Mouse (Mus musculus): ENCODE data around the gene Izumo1. TPM values are rescaled to one million over a fixed set of nuclear protein-coding genes. Genes with fewer than 3 reads are reported as not detected.

Izumo1 gene
- polyA plus RNA-seq, 1 experiment from 2014 or later: 0.10 TPM

DNA sequence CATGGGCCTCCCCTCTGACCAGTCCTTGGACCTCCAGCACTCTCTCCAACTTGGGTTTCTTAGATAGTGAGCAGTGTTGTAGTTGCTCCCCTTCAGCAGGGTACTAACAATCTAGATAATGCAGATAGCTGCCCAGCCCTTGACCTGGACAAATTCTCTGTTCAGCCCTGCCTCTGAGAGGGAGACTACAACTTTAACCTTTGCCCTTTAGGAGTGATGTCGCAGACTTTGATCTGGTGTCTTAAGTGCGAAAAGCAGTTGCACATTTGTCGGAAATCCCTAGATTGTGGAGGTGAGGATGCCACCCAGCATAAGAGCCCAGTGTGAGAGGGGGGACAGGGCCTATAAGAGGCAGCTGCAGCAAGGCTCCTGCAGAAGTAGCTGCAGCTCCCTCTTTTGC is 3.1 kb downstream of the Izumo1 start:
- no peaks in the 10 kb centered on the region for H3K36me3 ChIP-seq (ENCODE audit: poor library complexity, severe bottlenecking)
- H3K4me2 ChIP-seq: no peak overlapping the region
- H3K4me3 ChIP-seq: no peak overlapping the region
- H3K9ac ChIP-seq: no peak overlapping the region
- H3K9me3 ChIP-seq (replicated peaks): no peaks in the 10 kb centered on the region
- no peak for ATAC-seq
- no peak overlapping the region for H3K27ac ChIP-seq
- H3K27me3 ChIP-seq: peaks cover 22% of the 10 kb centered on the region
- 87% methylated on average over 3 of the region's 3 CpGs for WGBS
- H3K4me1 ChIP-seq: peaks cover 7% of the 10 kb centered on the region; the same call in 1 of the 2 replicates

DNA sequence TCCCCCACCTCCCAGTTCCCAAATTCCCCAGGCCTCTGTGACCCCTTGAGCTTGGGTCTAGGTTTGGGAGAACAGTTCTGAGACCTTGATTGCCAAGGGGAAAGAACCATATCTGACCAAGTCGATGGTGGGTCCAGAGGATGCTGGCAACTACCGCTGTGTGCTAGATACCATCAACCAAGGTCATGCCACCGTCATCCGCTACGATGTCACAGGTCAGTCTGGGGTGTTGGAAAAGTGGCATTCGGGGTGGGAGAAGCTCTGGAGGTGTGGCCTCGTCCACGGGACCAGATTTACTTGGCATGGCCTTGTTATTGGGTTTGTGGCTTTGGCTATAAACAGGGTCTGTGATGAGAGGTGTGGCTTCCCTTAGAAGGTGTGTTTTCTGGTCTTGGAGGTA is 3.9 kb downstream of the Izumo1 start:
- Histone ChIP-seq H3K27ac (no peak overlapping the region), H3K9ac (no peak overlapping the region), H3K9me3 (replicated peaks) (no peaks in the 10 kb centered on the region), H3K36me3 (ENCODE audit: poor library complexity, severe bottlenecking) (no peaks in the 10 kb centered on the region), H3K4me3 (no peak overlapping the region), H3K4me2 (no peak overlapping the region), H3K4me1 (peaks cover 7% of the 10 kb centered on the region; the same call in 1 of the 2 replicates), H3K27me3 (peaks cover 19% of the 10 kb centered on the region)
- no peak for ATAC-seq
- 88% methylated on average over 8 of the region's 8 CpGs for WGBS

DNA sequence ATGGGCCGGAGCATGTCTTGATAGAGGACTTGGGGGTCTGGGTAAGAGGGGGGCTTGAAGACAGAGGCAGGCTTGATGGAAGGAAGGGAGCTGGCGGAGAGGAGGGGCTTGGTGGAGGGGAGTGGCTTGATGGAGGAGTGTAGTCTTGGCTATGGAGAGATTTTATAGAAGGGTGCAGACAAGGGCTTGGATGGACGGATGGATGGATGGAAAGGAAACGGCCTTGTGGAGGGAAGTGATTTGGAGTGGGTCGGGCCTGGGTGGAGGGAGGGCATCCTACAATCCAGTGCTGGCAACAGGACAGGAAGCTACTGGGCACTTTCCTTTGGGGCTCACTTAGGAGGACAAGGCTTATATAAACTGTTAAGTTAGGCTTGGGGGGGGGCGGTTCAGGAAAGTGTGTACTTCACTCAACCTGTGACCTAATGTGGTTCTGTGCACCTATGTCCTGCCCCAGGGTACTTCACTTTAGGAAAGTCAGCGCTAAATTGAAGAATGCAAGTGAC is 5.0 kb downstream of the Izumo1 start:
- Histone ChIP-seq H3K4me1 (peaks cover 7% of the 10 kb centered on the region; the same call in 1 of the 2 replicates), H3K27ac (no peak overlapping the region), H3K4me2 (no peak overlapping the region), H3K36me3 (ENCODE audit: poor library complexity, severe bottlenecking) (no peaks in the 10 kb centered on the region), H3K9ac (no peak overlapping the region), H3K9me3 (replicated peaks) (no peaks in the 10 kb centered on the region), H3K4me3 (no peak overlapping the region), H3K27me3 (peaks cover 23% of the 10 kb centered on the region)
- ATAC-seq: no peak
- 90% methylated on average over 7 of the region's 7 CpGs for WGBS

DNA sequence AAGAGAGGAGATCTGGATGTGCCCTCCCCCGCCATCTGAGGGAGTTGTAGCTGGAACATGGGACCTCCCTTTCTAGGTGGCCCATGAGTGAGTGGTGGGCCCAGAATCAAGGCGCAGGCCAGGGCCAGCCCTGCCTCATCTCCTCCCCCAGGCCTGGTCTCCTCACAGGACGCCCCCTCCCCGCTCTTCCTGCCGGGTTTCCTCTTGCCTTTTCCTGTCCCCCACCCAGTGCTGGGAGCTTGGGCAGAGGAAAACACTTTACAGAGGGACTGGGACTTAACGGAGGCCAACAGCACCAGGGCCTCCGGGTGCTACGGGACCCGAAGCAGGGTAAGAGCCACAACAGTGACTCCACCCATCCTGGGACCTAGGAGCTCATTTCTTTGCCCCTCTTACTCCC is 5.7 kb downstream of the Izumo1 start, which contains the start of gene Rasip1:
TSS of gene Rasip1 (plus strand) at position 228 of the 400 bp plus-strand sequence.
- ATAC-seq: no peak

DNA sequence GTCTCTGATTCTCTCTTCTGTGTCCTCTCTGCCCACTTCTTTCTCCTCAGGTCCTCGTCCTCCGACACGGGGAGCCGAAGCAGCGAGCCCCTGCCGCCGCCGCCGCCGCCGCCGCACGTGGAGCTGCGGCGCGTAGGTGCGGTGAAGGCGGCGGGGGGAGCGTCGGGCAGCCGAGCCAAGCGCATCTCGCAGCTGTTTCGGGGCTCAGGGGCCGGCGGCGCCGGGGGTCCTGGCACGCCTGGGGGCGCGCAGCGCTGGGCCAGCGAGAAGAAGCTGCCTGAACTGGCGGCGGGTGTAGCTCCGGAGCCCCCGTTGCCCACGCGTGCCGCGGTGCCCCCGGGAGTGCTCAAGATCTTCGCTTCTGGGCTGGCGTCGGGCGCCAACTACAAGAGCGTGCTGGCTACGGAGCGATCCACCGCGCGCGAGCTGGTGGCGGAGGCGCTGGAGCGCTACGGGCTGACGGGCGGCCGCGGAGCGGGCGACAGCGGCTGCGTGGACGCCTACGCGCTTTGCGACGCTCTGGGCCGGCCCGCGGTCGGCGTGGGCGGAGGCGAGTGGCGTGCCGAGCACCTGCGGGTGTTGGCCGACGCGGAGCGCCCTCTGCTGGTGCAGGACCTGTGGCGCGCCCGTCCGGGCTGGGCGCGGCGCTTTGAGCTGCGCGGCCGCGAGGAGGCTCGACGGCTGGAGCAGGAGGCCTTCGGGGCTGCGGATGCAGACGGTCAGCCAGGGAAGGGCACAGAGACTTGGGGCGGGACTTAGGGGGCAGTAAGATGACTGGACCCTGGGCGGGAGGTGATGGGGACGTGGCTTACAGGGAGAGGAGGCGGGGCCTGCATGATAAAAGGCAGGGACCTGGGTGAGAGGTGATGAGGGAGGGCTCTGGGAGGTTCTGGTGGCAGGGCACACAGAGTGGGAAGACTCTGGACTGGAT is 7.0 kb downstream of the Izumo1 start:
- H3K4me2 ChIP-seq: peak overlapping the region; percentile 88
- peak; percentile 86 for ATAC-seq
- peaks cover 14% of the 10 kb centered on the region for H3K4me1 ChIP-seq
- H3K9me3 ChIP-seq (replicated peaks): no peaks in the 10 kb centered on the region
- H3K4me3 ChIP-seq: peak overlapping the region; percentile 55
- WGBS: 1% methylated on average over 105 of the region's 105 CpGs
- peak overlapping the region; percentile 84 for H3K27ac ChIP-seq
- H3K27me3 ChIP-seq: peaks cover 33% of the 10 kb centered on the region
- H3K36me3 ChIP-seq (ENCODE audit: poor library complexity, severe bottlenecking): no peaks in the 10 kb centered on the region
- H3K9ac ChIP-seq: peak overlapping the region; percentile 78

More for the DNA sequence above, 5.7 kb downstream of the Izumo1 start, which contains the start of gene Rasip1:
- H3K9ac ChIP-seq: peak within 1 kb of the TSS; percentile 78
- peaks cover 8% of the 10 kb centered on the region for H3K4me1 ChIP-seq
- H3K36me3 ChIP-seq (ENCODE audit: poor library complexity, severe bottlenecking): no peaks in the 10 kb centered on the region
- peak within 1 kb of the TSS; percentile 88 for H3K4me2 ChIP-seq
- H3K27ac ChIP-seq: peak within 1 kb of the TSS; percentile 84
- WGBS: 87% methylated on average over 9 of the region's 9 CpGs
- peak within 1 kb of the TSS; percentile 55 for H3K4me3 ChIP-seq
- H3K9me3 ChIP-seq (replicated peaks): no peaks in the 10 kb centered on the region
- peaks cover 26% of the 10 kb centered on the region for H3K27me3 ChIP-seq

DNA sequence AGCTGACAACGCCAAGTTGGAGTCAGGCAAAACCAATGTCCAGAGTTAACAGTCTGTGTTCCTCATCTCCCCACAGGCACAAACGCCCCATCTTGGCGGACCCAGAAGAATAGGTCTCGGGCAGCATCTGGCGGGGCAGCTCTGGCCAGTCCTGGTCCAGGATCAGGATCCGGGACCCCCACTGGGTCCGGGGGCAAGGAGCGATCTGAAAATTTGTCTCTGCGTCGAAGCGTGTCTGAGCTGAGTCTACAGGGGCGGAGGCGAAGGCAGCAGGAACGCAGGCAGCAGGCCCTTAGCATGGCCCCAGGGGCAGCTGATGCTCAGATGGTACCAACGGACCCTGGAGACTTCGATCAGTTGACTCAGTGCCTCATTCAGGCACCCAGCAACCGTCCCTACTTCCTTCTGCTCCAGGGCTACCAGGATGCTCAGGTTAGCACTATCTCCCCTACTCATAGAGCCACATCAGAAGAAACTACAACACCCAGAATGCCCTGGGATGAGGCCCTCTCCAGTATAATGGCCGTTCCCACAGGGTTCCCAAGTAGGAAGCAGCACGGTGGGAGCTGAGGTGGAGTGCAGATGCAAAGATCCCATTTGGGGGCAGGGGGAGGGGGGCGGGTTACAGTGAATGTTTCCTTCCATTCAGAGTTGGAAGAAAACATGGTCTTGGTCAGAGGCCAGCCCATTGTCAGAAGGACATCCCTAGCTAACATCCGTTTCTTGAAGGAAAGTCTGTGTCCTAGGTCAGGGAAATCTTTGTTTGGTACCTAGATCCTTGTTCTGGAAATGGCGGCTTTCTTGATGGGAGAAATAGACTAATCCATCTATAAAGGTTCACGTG is 8.7 kb downstream of the Izumo1 start:
- H3K9me3 ChIP-seq (replicated peaks): no peaks in the 10 kb centered on the region
- H3K4me1 ChIP-seq: peaks cover 14% of the 10 kb centered on the region
- no peak overlapping the region for H3K9ac ChIP-seq
- no peak overlapping the region for H3K27ac ChIP-seq
- H3K4me3 ChIP-seq: no peak overlapping the region
- no peaks in the 10 kb centered on the region for H3K36me3 ChIP-seq (ENCODE audit: poor library complexity, severe bottlenecking)
- ATAC-seq: no peak
- no peak overlapping the region for H3K4me2 ChIP-seq
- WGBS: 78% methylated on average over 23 of the region's 23 CpGs
- H3K27me3 ChIP-seq: peaks cover 29% of the 10 kb centered on the region

DNA sequence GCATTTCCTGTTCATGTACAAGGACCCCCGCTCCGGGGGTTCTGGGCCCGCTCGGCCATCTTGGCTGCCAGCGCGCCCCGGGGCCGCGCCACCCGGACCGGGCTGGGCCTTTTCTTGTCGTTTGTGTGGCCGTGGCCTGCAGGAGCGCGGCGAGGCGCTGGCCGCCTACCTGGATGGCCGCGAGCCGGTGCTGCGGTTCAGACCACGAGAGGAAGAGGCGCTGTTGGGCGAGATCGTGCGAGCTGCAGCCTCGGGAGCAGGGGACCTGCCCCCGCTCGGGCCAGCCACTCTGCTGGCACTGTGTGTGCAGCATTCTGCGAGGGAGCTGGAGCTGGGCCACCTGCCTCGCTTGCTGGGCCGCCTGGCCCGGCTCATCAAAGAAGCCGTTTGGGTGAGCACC is 10.9 kb downstream of the Izumo1 start:
- 0 out of 2 replicates have a peak, but pooled peaks cover 3% of the 10 kb centered on the region for H3K9me3 ChIP-seq (replicated peaks)
- 12% methylated on average over 35 of the region's 35 CpGs for WGBS
- no peak for ATAC-seq
- H3K27ac ChIP-seq: no peak overlapping the region
- H3K4me3 ChIP-seq: peak overlapping the region; percentile 18; the same call in 1 of the 2 replicates
- peak overlapping the region; percentile 52 for H3K4me2 ChIP-seq
- H3K27me3 ChIP-seq: peaks cover 24% of the 10 kb centered on the region
- peaks cover 9% of the 10 kb centered on the region for H3K36me3 ChIP-seq (ENCODE audit: poor library complexity, severe bottlenecking)
- peaks cover 14% of the 10 kb centered on the region for H3K4me1 ChIP-seq
- H3K9ac ChIP-seq: peak overlapping the region; percentile 59

DNA sequence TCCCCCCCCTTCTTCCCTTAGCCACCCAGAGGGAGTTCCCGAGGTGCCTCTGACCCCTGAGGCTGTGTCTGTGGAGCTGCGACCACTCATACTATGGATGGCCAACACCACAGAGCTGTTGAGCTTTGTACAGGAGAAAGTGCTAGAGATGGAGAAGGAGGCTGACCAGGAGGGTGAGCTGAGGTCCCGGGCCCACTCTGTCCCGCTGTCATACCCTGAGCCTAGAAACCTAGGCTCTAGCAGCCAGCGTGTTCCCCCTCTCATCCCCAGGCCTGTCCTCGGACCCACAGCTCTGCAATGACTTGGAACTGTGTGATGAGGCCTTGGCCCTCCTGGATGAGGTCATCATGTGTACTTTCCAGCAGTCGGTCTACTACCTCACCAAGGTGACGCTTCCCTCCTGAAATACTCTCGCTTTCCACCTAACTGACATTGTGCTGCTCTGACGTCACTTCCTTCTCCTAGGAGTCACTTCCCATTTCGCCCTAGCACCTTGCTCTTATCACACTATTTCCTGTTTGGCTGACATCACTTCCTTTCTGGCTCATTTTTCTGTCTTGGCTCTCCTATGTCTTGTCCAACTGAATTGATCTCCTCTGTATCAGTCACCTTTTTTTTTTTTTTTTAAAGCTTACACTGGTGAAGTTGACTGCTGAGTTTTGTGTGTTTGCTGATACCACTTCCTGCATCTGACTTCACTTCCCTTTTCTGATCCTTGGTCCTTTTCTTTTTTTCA is 13.5 kb downstream of the Izumo1 start:
- H3K4me3 ChIP-seq: no peak overlapping the region
- H3K36me3 ChIP-seq (ENCODE audit: poor library complexity, severe bottlenecking): peaks cover 9% of the 10 kb centered on the region
- H3K9ac ChIP-seq: no peak overlapping the region
- H3K9me3 ChIP-seq (replicated peaks): 0 out of 2 replicates have a peak, but pooled peaks cover 3% of the 10 kb centered on the region
- peaks cover 18% of the 10 kb centered on the region for H3K27me3 ChIP-seq
- peaks cover 14% of the 10 kb centered on the region for H3K4me1 ChIP-seq
- no peak for ATAC-seq
- 93% methylated on average over 11 of the region's 11 CpGs for WGBS
- no peak overlapping the region for H3K27ac ChIP-seq
- no peak overlapping the region for H3K4me2 ChIP-seq

DNA sequence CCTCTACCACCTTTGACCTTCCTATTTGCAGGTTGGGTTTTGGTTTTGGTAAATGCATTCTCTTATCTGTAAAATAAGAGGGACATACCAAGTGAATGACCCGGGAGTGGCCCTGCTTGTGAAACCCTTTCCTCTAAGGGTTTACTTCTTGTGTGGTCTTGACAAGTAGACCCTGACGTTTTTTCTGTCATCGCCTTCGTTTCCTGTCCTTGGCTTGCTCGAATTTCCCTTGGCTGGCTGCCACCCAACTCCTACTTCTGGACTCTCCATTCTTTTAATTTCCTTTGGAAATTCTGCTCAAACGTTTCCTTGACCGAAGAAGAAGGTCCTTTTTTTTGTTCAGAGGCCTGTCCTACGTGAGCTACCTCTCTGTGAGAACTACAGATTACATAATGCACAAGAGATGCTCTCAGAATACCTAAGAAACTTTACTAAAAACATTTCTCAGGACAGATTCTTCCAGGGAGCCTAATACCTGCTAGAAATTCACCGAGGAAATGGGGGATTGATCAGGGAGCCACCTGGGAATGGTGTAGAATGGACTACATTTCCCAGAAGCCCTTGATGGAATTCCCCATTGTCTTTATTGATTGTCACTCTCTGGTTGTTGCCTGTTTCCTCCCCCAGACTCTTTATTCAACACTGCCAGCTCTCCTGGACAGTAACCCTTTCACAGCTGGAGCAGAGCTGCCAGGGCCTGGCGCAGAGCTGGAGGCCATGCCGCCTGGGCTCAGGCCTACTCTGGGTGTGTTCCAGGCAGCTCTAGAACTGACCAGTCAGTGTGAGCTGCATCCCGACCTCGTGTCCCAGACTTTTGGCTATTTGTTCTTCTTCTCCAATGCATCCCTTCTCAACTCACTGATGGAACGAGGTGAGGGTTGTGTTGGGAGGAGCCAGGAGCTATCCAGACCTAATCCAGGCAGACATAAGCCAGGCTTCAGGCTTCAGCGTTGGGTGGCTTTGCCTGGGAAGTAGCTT is 14.4 kb downstream of the Izumo1 start:
- H3K4me1 ChIP-seq: peaks cover 14% of the 10 kb centered on the region
- no peak overlapping the region for H3K4me3 ChIP-seq
- no peak overlapping the region for H3K27ac ChIP-seq
- ATAC-seq: no peak
- H3K9me3 ChIP-seq (replicated peaks): 0 out of 2 replicates have a peak, but pooled peaks cover 3% of the 10 kb centered on the region
- peaks cover 15% of the 10 kb centered on the region for H3K27me3 ChIP-seq
- H3K4me2 ChIP-seq: no peak overlapping the region
- peaks cover 9% of the 10 kb centered on the region for H3K36me3 ChIP-seq (ENCODE audit: poor library complexity, severe bottlenecking)
- no peak overlapping the region for H3K9ac ChIP-seq
- WGBS: 89% methylated on average over 15 of the region's 15 CpGs

DNA sequence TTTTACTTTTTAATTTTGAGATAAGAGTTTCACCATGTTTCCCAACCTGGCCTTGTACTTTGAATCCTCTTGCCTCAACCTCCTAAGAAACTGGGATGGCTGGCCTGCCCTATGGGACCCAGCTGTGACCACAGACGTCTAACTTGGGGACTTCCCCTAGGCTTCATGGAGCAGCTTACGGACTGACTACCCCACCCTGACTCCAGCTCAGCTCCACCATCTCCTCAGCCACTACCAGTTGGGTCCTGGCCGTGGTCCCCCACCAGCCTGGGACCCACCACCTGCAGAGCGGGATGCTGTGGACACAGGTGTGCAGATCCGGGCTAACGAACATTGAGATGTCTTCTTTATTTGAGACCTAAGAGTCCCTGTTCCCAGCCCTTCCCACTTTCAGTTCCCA is 16.1 kb downstream of the Izumo1 start:
- H3K27me3 ChIP-seq: peaks cover 3% of the 10 kb centered on the region; the same call in 1 of the 2 replicates
- ATAC-seq: no peak
- H3K9ac ChIP-seq: peak overlapping the region; percentile 48; the same call in 1 of the 2 replicates
- H3K4me3 ChIP-seq: 0 out of 2 replicates have a peak overlapping the region, but pooled peaks have one; percentile 19
- WGBS: 89% methylated on average over 6 of the region's 6 CpGs
- peaks cover 9% of the 10 kb centered on the region for H3K36me3 ChIP-seq (ENCODE audit: poor library complexity, severe bottlenecking)
- peaks cover 23% of the 10 kb centered on the region for H3K4me1 ChIP-seq
- H3K27ac ChIP-seq: no peak overlapping the region
- H3K9me3 ChIP-seq (replicated peaks): 0 out of 2 replicates have a peak, but pooled peaks cover 3% of the 10 kb centered on the region
- H3K4me2 ChIP-seq: peak overlapping the region; percentile 59

All from forebrain, embryonic 13.5 days (tissue).